Mouse (Mus musculus) limb, embryonic 11.5 days (tissue): ENCODE data around the gene Nfatc4. TPM values are rescaled to one million over a fixed set of nuclear protein-coding genes. Genes with fewer than 3 reads are reported as not detected.

Experiments
- ATAC-seq: fragments of 200-750 bp; cut with Nextera tagmentation; 2 replicates; pipeline ENCODE4 v1.8.0; 2017; ENCODE audit warnings: low read depth; ENCODE audit not compliant: insufficient number of reproducible peaks, low FRiP score, low TSS enrichment
- DNase-seq: peaks from one replicate; pipeline ENCODE4 v3.0.0-alpha.2; 2015; ENCODE audit warnings: low spot score
- H3K27ac ChIP-seq: fragments of 300-500 bp; sonication (generic); replicated peaks from 2 replicates; pipeline ENCODE4 v1.5.1; 2014; ENCODE audit warnings: low read depth, mild to moderate bottlenecking, low read length
- H3K27me3 ChIP-seq: fragments of 300-500 bp; sonication (generic); 2 replicates; pipeline ENCODE4 v1.6.1; 2014; ENCODE audit warnings: mild to moderate bottlenecking, low read length, mixed read lengths; ENCODE audit not compliant: control insufficient read depth, insufficient read depth
- H3K36me3 ChIP-seq: fragments of 300-500 bp; sonication (generic); 2 replicates; pipeline ENCODE4 v1.6.1; 2014; ENCODE audit warnings: mild to moderate bottlenecking, low read length, moderate library complexity, mixed read lengths; ENCODE audit not compliant: control insufficient read depth, insufficient read depth
- H3K4me1 ChIP-seq: fragments of 300-500 bp; sonication (generic); 2 replicates; pipeline ENCODE4 v1.6.1; 2014; ENCODE audit warnings: low read length, mixed read lengths; ENCODE audit not compliant: control insufficient read depth, insufficient read depth
- H3K4me2 ChIP-seq: fragments of 300-500 bp; sonication (generic); 2 replicates; pipeline ENCODE4 v1.6.1; 2014; ENCODE audit warnings: low read depth, mild to moderate bottlenecking, moderate library complexity; ENCODE audit not compliant: severe bottlenecking
- H3K4me3 ChIP-seq: fragments of 300-500 bp; sonication (generic); 2 replicates; pipeline ENCODE4 v1.5.1; 2014; ENCODE audit warnings: low read depth, low read length
- H3K9ac ChIP-seq: fragments of 300-500 bp; sonication (generic); 2 replicates; pipeline ENCODE4 v1.6.1; 2014; ENCODE audit warnings: mild to moderate bottlenecking, low read length
- H3K9me3 ChIP-seq: fragments of 300-500 bp; sonication (generic); 2 replicates; pipeline ENCODE4 v1.6.1; 2016; ENCODE audit warnings: low read length; ENCODE audit not compliant: control insufficient read depth
- WGBS: fragments of 180-500 bp; shearing (Covaris S2); extraction: QIAGEN DNeasy Blood & Tissue Kit; methylation state at CpG from one replicate; pipeline ENCODE4 v1.1.7; 2014; 5-methylcytosine and 5-hydroxymethylcytosine counted together
- polyA plus RNA-seq: library from polyadenylated mRNA; unstranded; fragments of >200 nt; fragmentation: Nextera tagmentation; extraction: Ambion mirVana; gene quantifications from 2 replicates; pipeline ENCODE4 v1.2.1, GENCODE M21; 2014

The Nfatc4 gene
- polyA plus RNA-seq, 1 experiment from 2014 or later = 106 TPM

DNA sequence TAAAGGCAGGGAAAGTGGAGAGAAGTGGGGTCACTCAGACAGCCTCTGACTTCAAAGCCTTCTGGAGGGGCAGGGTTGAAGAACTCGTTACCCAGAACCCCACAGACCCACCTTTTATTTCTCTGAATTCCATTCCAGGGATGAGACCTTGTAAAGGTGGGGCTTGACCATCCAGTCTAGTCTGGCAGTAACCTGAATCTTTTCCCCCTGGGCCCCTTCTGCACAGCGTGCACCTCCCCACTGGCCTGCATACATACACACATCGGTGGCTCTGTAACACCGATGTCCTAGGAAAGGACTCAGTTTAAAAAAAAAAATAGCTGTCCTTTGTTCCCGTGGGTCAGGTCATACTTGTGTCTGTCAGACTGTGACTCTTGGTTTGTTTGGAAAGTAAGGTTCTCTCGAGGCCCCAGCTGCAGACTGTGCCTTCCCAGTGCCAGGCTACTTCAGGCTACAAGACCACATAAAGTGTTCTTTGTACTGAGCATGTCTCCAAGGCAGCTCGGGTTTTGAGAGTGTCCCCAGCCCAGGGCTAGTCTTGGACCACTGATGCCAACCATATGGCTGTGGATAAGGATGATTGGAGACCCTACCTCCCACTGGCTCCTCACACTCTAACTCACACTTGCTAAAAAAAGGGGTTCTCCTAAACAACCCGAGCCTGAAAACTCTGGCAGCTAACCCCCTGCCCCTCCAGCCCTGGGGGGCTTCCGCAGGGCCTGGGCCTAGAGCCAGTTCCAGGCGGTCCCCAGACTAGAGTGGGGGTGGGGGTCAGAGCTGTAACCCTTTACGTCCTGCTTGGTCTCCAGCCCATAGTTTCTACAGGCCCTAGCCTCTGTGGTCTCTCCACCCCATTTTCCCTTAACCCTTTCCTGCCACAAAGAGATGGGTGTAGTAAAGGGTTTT, 30.0 kb downstream of the Nfatc4 start:
- Histone ChIP-seq H3K36me3 (no peaks in the 10 kb centered on the region), H3K4me2 (peak overlapping the region; percentile 80), H3K4me1 (peaks cover 31% of the 10 kb centered on the region), H3K27me3 (no peaks in the 10 kb centered on the region), H3K4me3 (peak overlapping the region; percentile 68), H3K27ac (peak overlapping the region; percentile 99), H3K9ac (peak overlapping the region; percentile 90), H3K9me3 (no peaks in the 10 kb centered on the region)
- WGBS = under 1% methylated on average over 11 of the region's 11 CpGs
- ATAC-seq (peak; percentile 90), DNase-seq (peak; percentile 84)

DNA sequence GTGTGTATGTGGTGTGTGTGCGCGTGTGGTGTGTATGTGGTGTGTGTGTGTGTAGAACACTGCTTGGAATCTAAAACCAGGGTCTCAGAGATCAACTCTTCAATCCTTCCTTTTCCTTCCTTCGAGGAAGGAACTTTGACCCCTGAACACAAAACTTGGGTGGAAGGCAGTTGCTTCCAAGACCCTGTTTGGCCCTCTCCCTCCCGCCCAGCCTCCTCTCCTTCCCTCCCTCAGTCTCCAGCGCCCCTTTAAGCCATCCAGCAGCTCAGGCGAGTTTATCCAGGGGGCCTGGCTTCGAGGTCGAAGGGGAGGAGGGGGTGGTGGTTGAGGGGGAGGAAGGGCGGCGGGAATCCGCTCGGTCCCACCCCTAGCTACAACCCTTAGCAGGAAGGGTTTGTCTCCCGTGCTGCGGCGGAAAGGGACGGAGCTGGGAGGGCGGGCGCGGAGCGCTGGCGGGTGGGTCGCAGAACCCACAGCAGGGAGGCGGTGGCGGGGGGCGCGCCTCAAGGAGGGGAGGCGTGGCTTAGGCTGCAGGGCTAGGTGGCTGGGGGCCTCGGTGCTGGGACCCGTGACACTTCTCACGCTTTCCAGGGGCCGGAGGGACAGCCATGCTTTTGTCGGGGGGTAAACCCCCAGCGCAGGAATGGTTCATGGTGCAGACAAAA, 30.8 kb downstream of the Nfatc4 start, which contains the start of gene Nynrin:
Gene Nynrin (plus strand): TSS at position 390 of the 665 bp plus-strand sequence.
- H3K27ac ChIP-seq = peak within 1 kb of the TSS; percentile 99
- no peaks in the 10 kb centered on the region; the same call in 1 of the 2 replicates for H3K36me3 ChIP-seq
- peaks cover 31% of the 10 kb centered on the region for H3K4me1 ChIP-seq
- WGBS = under 1% methylated on average over 32 of the region's 33 CpGs
- H3K4me3 ChIP-seq = peak within 1 kb of the TSS; percentile 68
- peak within 1 kb of the TSS; percentile 80 for H3K4me2 ChIP-seq
- H3K9me3 ChIP-seq = no peaks in the 10 kb centered on the region
- DNase-seq (peak; percentile 90), ATAC-seq (peak; percentile 91)
- H3K9ac ChIP-seq = peak within 1 kb of the TSS; percentile 90
- no peaks in the 10 kb centered on the region for H3K27me3 ChIP-seq

DNA sequence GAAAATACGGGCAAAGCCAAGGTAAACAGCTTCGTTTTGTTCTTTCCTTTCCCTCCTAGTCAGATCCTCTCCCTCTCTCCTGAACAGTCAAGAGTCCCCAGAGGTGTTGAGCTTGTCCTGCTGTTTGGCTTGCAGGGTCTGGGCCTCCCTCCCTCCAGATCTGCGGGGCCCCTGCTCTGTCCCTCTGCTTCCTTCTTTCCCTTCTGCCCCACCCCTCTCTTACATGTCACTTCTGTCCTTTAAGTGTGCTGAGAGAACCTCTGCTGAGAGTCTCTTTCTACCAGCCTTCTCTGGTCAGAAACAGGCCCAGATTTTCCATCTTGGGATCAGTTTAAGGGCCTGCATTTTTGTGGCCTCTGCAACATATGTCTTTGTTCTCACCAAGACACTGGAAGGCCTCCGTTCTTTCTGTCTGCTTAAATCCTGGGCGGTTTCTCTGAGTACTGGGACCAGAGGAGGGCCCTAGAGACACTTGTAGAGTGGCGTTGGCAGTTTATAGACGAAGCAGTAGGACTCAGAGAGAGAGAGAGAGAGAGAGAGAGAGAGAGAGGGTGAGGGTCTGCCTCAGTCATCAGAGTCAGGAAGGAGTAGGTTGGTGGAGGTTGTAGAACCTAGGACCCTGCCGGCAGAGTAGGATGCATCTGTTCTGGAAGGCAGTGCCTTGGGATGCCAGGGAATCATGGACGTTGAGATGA, 31.6 kb downstream of the Nfatc4 start:
- no peaks in the 10 kb centered on the region; the same call in 1 of the 2 replicates for H3K36me3 ChIP-seq
- no peaks in the 10 kb centered on the region for H3K9me3 ChIP-seq
- peak overlapping the region; percentile 99 for H3K27ac ChIP-seq
- H3K9ac ChIP-seq = peak overlapping the region; percentile 90
- peak overlapping the region; percentile 80 for H3K4me2 ChIP-seq
- H3K4me1 ChIP-seq = peaks cover 31% of the 10 kb centered on the region
- no peaks in the 10 kb centered on the region for H3K27me3 ChIP-seq
- whole genome bisulfite sequencing = 0% methylated on average over 9 of the region's 9 CpGs
- H3K4me3 ChIP-seq = peak overlapping the region; percentile 68
- DNase-seq (no peak), ATAC-seq (no peak)

DNA sequence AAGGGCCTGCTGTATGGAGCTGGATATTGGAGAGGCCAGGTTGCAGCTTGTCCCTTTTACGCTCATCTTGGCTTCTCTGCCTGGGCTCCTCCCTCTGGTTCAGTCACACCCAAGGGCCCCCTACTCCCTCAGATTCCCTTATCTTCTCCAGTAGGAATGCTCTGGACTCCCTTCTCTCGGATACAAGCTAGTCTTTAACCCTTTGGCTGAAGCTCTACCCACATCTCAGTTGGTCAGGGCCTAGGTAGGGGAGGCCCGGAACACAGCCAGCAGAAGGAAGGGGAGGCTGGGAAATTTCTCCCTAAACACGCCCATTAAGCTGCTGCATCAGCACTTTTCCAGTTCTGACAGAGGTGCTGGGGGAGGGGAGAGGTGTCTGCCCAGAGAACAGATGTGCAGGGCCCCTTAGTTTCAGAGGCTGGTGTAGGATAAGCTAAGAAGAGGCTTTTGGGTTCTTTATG, 32.2 kb downstream of the Nfatc4 start:
- Histone ChIP-seq H3K4me1 (peaks cover 31% of the 10 kb centered on the region), H3K9me3 (no peaks in the 10 kb centered on the region), H3K27me3 (no peaks in the 10 kb centered on the region), H3K9ac (peak overlapping the region; percentile 90), H3K27ac (peak overlapping the region; percentile 99), H3K4me3 (peak overlapping the region; percentile 68), H3K4me2 (peak overlapping the region; percentile 80), H3K36me3 (no peaks in the 10 kb centered on the region; the same call in 1 of the 2 replicates)
- DNase-seq = peak; percentile 75
- WGBS = 1% methylated on average over 4 of the region's 4 CpGs
- ATAC-seq = no peak

DNA sequence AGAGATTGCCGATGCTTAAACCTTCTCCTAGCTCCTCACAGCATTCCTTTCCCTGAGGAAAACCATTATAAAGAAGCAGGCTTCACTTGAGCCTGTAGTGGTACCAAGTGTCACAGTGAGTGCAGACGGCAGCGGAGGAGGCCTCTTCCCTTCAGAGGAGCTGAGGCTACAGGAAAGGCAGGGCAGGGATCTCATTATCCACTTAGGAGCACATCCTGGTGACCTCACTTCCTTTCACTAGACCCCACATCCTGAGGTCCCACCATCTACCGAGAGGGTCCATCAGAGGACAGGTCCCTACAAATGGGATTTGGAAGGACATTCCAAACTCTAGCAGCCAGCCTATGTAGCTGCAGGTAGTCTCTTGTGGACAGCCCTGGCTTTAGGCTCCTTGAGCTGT, 34.6 kb downstream of the Nfatc4 start:
- no peaks in the 10 kb centered on the region for H3K27me3 ChIP-seq
- H3K9me3 ChIP-seq = no peaks in the 10 kb centered on the region
- peak overlapping the region; percentile 21; the same call in 1 of the 2 replicates for H3K4me2 ChIP-seq
- ATAC-seq (no peak), DNase-seq (no peak)
- peaks cover 23% of the 10 kb centered on the region for H3K4me1 ChIP-seq
- H3K27ac ChIP-seq = no peak overlapping the region
- H3K9ac ChIP-seq = no peak overlapping the region
- H3K36me3 ChIP-seq = no peaks in the 10 kb centered on the region; the same call in 1 of the 2 replicates
- 55% methylated on average over 4 of the region's 4 CpGs for WGBS
- no peak overlapping the region for H3K4me3 ChIP-seq

DNA sequence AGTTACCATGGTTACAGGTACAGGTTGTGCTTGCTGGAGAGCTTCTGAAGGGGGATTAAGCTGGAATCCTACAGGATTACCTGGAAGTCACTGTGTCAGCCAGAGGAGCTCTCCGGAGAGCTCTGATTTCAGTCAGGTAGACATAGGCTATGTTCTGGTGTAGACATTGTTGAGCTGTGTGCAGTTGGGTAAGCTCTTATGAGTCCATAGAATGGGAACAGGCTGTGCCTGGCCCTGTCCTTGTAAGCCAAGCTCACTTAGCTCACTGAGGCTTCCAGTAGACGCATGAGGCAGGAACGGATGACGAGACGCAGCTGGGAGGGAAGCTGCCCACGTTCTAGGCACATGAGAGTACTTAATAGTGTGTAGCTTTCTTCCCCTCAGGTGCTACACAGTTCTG, 39.2 kb downstream of the Nfatc4 start:
- Histone ChIP-seq H3K4me1 (peaks cover 13% of the 10 kb centered on the region), H3K36me3 (peaks cover 17% of the 10 kb centered on the region), H3K9ac (no peak overlapping the region), H3K4me3 (no peak overlapping the region), H3K27me3 (no peaks in the 10 kb centered on the region), H3K27ac (no peak overlapping the region), H3K4me2 (no peak overlapping the region), H3K9me3 (no peaks in the 10 kb centered on the region)
- ATAC-seq (no peak), DNase-seq (no peak)
- WGBS = 64% methylated on average over 6 of the region's 6 CpGs

DNA sequence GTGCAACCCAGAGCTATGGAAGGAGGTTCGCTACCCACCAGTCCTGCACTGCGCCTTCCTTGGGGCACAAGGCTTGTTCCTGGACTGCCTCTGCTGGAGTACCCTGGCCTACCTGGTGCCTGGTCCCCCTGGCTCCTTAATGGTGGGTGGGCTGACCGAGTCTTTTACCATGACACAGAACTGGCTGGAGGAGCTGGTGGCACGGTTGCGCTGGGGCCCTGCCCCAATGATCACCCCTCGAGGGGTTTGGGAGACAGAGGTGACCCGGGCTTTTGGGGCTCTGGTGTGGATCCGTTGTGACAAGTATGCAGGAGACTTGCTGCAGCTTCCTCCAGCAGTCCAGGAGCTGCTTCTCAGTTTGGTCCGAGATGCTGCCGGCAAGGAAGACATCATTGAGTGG, 40.0 kb downstream of the Nfatc4 start:
- DNase-seq (no peak), ATAC-seq (no peak)
- Histone ChIP-seq H3K9ac (no peak overlapping the region), H3K36me3 (peaks cover 20% of the 10 kb centered on the region), H3K27ac (no peak overlapping the region; the same call in 1 of the 2 replicates), H3K9me3 (no peaks in the 10 kb centered on the region), H3K4me1 (peaks cover 10% of the 10 kb centered on the region), H3K4me3 (no peak overlapping the region), H3K4me2 (no peak overlapping the region), H3K27me3 (no peaks in the 10 kb centered on the region)
- WGBS = 93% methylated on average over 10 of the region's 10 CpGs

DNA sequence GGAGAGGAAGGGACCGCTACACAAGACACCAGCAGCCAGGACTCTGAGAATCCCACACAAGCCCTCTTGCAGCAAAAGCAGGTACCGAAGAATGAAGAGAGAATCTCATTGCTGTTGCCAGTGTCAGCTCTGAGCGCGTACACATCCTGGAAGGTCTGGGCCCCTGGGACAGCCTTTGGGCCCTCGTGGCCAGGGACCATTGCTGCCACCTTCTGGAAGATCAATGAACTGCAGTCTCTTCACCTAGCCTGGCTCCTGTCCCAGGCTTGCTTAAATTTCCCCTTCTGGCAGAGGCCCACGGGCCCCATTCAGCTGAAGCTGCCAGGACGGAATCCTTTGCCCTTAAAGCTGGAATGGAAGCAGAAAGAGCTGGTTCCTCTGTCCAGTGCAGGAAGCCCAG, 40.8 kb downstream of the Nfatc4 start:
- Histone ChIP-seq H3K9ac (no peak overlapping the region), H3K4me1 (peaks cover 10% of the 10 kb centered on the region), H3K9me3 (no peaks in the 10 kb centered on the region), H3K27me3 (no peaks in the 10 kb centered on the region), H3K4me3 (no peak overlapping the region), H3K27ac (peak overlapping the region; percentile 14; the same call in 1 of the 2 replicates), H3K36me3 (peaks cover 23% of the 10 kb centered on the region), H3K4me2 (no peak overlapping the region)
- ATAC-seq (no peak; the same call in 1 of the 2 replicates), DNase-seq (peak; percentile 87)
- WGBS = 31% methylated on average over 7 of the region's 7 CpGs
